Mouse (Mus musculus): ENCODE data around the gene Hist2h3c2. TPM values are rescaled to one million over a fixed set of nuclear protein-coding genes. Genes with fewer than 3 reads are reported as not detected.
"Not testable (repeated sequence)": the region's sequence is repeated elsewhere in the genome, so short reads cannot be mapped to it uniquely, and the experiment has no call there.

Hist2h3c2 gene
- total RNA-seq, 2 experiments from 2014 or later, result 7.6 to 8.3 TPM

GRCm38 (mm10) chr3:96207819-96208218 lies 31.1 kb downstream of the Hist2h3c2 start:
- no peak for DNase-seq
- intact Hi-C loops (cut with DNase I), result no loop called here

- intact Hi-C loops (cut with DNase I), result no loop called here
- DNase-seq, result no peak
These were observed 39.2 kb downstream of the Hist2h3c2 start for GRCm38 (mm10) chr3:96199731-96200130.

- intact Hi-C loops (cut with DNase I); DNase-seq: not testable (repeated sequence)
These were observed 40.2 kb downstream of the Hist2h3c2 start for GRCm38 (mm10) chr3:96198601-96199251.

- DNase-seq, result no peak
- intact Hi-C loops (cut with DNase I), result no loop called here
These were observed 40.7 kb downstream of the Hist2h3c2 start for GRCm38 (mm10) chr3:96198181-96198580.

- intact Hi-C loops (cut with DNase I), result no loop called here
- peak; percentile 76 for DNase-seq
These were observed 41.7 kb downstream of the Hist2h3c2 start for GRCm38 (mm10) chr3:96197129-96197749.

GRCm38 (mm10) chr3:96196437-96197128 lies 42.3 kb downstream of the Hist2h3c2 start:
- DNase-seq, result no peak
- intact Hi-C loops (cut with DNase I), result no loop called here

- no peak for DNase-seq
- intact Hi-C loops (cut with DNase I), result no loop called here
These were observed 43.2 kb downstream of the Hist2h3c2 start for GRCm38 (mm10) chr3:96195616-96196313.

GRCm38 (mm10) chr3:96194966-96195365 lies 44.0 kb downstream of the Hist2h3c2 start:
- intact Hi-C loops (cut with DNase I), result no loop called here
- no peak for DNase-seq

- DNase-seq, result no peak
- intact Hi-C loops (cut with DNase I), result no loop called here
These were observed 46.0 kb downstream of the Hist2h3c2 start for GRCm38 (mm10) chr3:96192977-96193376.

Small RNAs within 50 kb of the gene (microRNA-seq; reads per million reads assigned to microRNA genes)
- 0 to 0.74 reads per million in 2 experiments for gene Gm44492
- 0 reads per million in 2 experiments for gene Gm47311
- 0 reads per million in 2 experiments for gene Gm47313

Other genes with a start within 250 kb of the Hist2h3c2 start
- 10 to 100 TPM; 17.6 to 23.6 TPM for gene Plekho1, start 243.1 kb downstream of the Hist2h3c2 start, total RNA-seq (2021)
- gene Vps45, start 180.7 kb downstream of the Hist2h3c2 start, total RNA-seq (2021), result 10 to 100 TPM; 13.4 to 17.5 TPM
- 10 to 100 TPM; 46.6 to 49.0 TPM for gene Otud7b, start 134.6 kb downstream of the Hist2h3c2 start, total RNA-seq (2021)
- gene Mtmr11, start 77.1 kb downstream of the Hist2h3c2 start, total RNA-seq (2021), result 1 to 10 TPM; 1.6 to 2.3 TPM
- 10 to 100 TPM; 10.7 to 11.6 TPM for gene Sf3b4, start 66.8 kb downstream of the Hist2h3c2 start, total RNA-seq (2021)
- 1 to 10 TPM in 1 of 2 experiments, under 1 TPM in 1; 0.37 to 1.5 TPM for gene Sv2a, start 58.0 kb downstream of the Hist2h3c2 start, total RNA-seq (2021)
- gene Bola1, start 19.4 kb downstream of the Hist2h3c2 start, total RNA-seq (2021), result 10 to 100 TPM; 20.8 to 24.6 TPM
- gene Hist2h2ab, start 19.3 kb downstream of the Hist2h3c2 start, total RNA-seq (2021), result under 1 TPM in 1 of 2 experiments, not detected in 1; 0.92 TPM
- gene Hist2h2ac, start 18.2 kb downstream of the Hist2h3c2 start, total RNA-seq (2021), result 10 to 100 TPM in 1 of 2 experiments, 1 to 10 TPM in 1; 9.9 to 10.3 TPM
- 1 to 10 TPM; 4.5 to 5.3 TPM for gene Hist2h2be, start 18.0 kb downstream of the Hist2h3c2 start, total RNA-seq (2021)
- gene Hist2h2aa2, start 1.1 kb upstream of the Hist2h3c2 start, total RNA-seq (2021), result 100 to 1,000 TPM; 189 to 208 TPM
- 1 to 10 TPM; 2.9 to 7.9 TPM for gene Hist2h2aa1, start 6.4 kb upstream of the Hist2h3c2 start, total RNA-seq (2021)
- not detected for gene Hist2h3c1, start 7.6 kb upstream of the Hist2h3c2 start, total RNA-seq (2021)
- 1 to 10 TPM; 5.9 to 6.8 TPM for gene Hist2h4, start 24.2 kb upstream of the Hist2h3c2 start, total RNA-seq (2021)
- gene Hist2h3b, start 29.5 kb upstream of the Hist2h3c2 start, total RNA-seq (2021), result 10 to 100 TPM; 26.9 to 33.5 TPM
- 10 to 100 TPM; 28.9 to 35.3 TPM for gene Hist2h2bb, start 30.6 kb upstream of the Hist2h3c2 start, total RNA-seq (2021)
- gene Fcgr1, start 54.8 kb upstream of the Hist2h3c2 start, total RNA-seq (2021), result under 1 TPM; 0.10 to 0.30 TPM
- gene BC107364, start 213.2 kb upstream of the Hist2h3c2 start, total RNA-seq (2021), result not detected